Mouse (Mus musculus) naive thymus-derived CD4-positive, alpha-beta T cell, adult 5 months (primary cell): ENCODE data around the gene Fam90a1a. TPM values are rescaled to one million over a fixed set of nuclear protein-coding genes. Genes with fewer than 3 reads are reported as not detected.

Experiments used
- polyA plus RNA-seq: library from polyadenylated mRNA; unstranded; fragments of 100-300 nt; shearing (Covaris generic); gene quantifications from one replicate; pipeline ENCODE4 v1.2.1, GENCODE M21; 2017

The Fam90a1a gene
- polyA plus RNA-seq: not detected

GRCm38 (mm10) chr8:21958414-21958813 lies at the start of gene Fam90a1a:
Gene Fam90a1a, plus strand, starts transcription at chr8:21958714.

GRCm38 (mm10) chr8:21932610-21933009 lies 25.9 kb upstream of the Fam90a1a start, which contains the start of gene Defb15:
Gene Defb15, minus strand, starts transcription at chr8:21932710.

GRCm38 (mm10) chr8:21938052-21938451 lies 20.5 kb upstream of the Fam90a1a start, which contains the start of gene Defb35:
Gene Defb35, plus strand, starts transcription at chr8:21938352.

GRCm38 (mm10) chr8:21946462-21946861 lies 12.1 kb upstream of the Fam90a1a start, which contains the start of gene Defb13:
Gene Defb13, plus strand, starts transcription at chr8:21946762.

GRCm38 (mm10) chr8:21969475-21969874 lies 11.0 kb downstream of the Fam90a1a start, which contains the start of gene Ccdc70:
Gene Ccdc70, plus strand, starts transcription at chr8:21969775.

Other genes starting within 250 kb of the Fam90a1a start
- gene Defa24, start 224.2 kb upstream of the Fam90a1a start, polyA plus RNA-seq: not detected
- not detected for gene Defb50, start 135.2 kb upstream of the Fam90a1a start, polyA plus RNA-seq
- not detected for gene Defb2, start 118.8 kb upstream of the Fam90a1a start, polyA plus RNA-seq
- not detected for gene Defb10, start 99.8 kb upstream of the Fam90a1a start, polyA plus RNA-seq
- gene Defb9, start 73.3 kb upstream of the Fam90a1a start, polyA plus RNA-seq: not detected
- gene Defb11, start 52.3 kb upstream of the Fam90a1a start, polyA plus RNA-seq: not detected
- gene Defb15, start 26.0 kb upstream of the Fam90a1a start, polyA plus RNA-seq: not detected
- gene Defb35, start 20.4 kb upstream of the Fam90a1a start, polyA plus RNA-seq: not detected
- not detected for gene Defb13, start 12.0 kb upstream of the Fam90a1a start, polyA plus RNA-seq
- not detected for gene Ccdc70, start 11.1 kb downstream of the Fam90a1a start, polyA plus RNA-seq
- gene Atp7b, start 101.6 kb downstream of the Fam90a1a start, polyA plus RNA-seq: 0.12 TPM
- gene Alg11, start 102.0 kb downstream of the Fam90a1a start, polyA plus RNA-seq: 8.2 TPM
- not detected for gene Nek5, start 166.3 kb downstream of the Fam90a1a start, polyA plus RNA-seq
- gene Nek3, start 207.7 kb downstream of the Fam90a1a start, polyA plus RNA-seq: 5.5 TPM
- gene Ckap2, start 227.1 kb downstream of the Fam90a1a start, polyA plus RNA-seq: 0.92 TPM
- gene Vps36, start 234.1 kb downstream of the Fam90a1a start, polyA plus RNA-seq: 38.8 TPM